Comparison of ENCODE assay signal across 28 mouse cellular contexts in genomic region chr11:68929947-68930346, GRCm38 (mm10). TPM values are rescaled to one million over a fixed set of nuclear protein-coding genes. Genes with fewer than 3 reads are reported as not detected.
DNase-seq lines count a peak whose midpoint lies in the region; ATAC-seq and TF ChIP-seq lines count a peak whose summit lies in the region.
"Had no signal": no experiment of that assay in that cellular context is flagged by ENCODE, and none has a peak within 500 bp of the region (broad histone marks: within the 10 kb centered on the region; RNA-seq: fewer than 3 reads in every experiment).

No protein-coding gene starts in this region.

- ATAC-seq in intestine, embryonic 14.5 days (replicated peaks; ENCODE audit: low FRiP score, low TSS enrichment, low read depth): no peak
- no peak for ATAC-seq in intestine, postnatal 0 days
- no peak for ATAC-seq in lung, embryonic 15.5 days (ENCODE audit: borderline replicate concordance, extremely low read depth, low FRiP score, low TSS enrichment)
- ATAC-seq in lung, postnatal 0 days: no peak
- ATAC-seq in midbrain, embryonic 11.5 days (ENCODE audit: low FRiP score): no peak
- no peak for ATAC-seq in midbrain, postnatal 0 days (ENCODE audit: low FRiP score)
- ATAC-seq: activated CD4-positive, CD25-positive, alpha-beta regulatory T cell, adult 4 months; CD4-positive, CD25-positive, alpha-beta regulatory T cell, adult 4 months; forebrain, embryonic 13.5 days; Patski had no signal

- TF ChIP-seq EP300 in lung, postnatal 0 days (IDR thresholded peaks at IDR 0.05): peak; percentile 66

- no peaks in the 10 kb centered on the region for H3K36me3 ChIP-seq in intestine, embryonic 14.5 days (ENCODE audit: control insufficient read depth, insufficient read depth, low read length)
- H3K36me3 ChIP-seq in intestine, postnatal 0 days (ENCODE audit: control insufficient read depth, insufficient read depth): no peaks in the 10 kb centered on the region
- no peaks in the 10 kb centered on the region for H3K36me3 ChIP-seq in lung, embryonic 15.5 days
- H3K36me3 ChIP-seq in lung, postnatal 0 days (ENCODE audit: insufficient read depth, low read length): no peaks in the 10 kb centered on the region
- H3K36me3 ChIP-seq in midbrain, embryonic 11.5 days (ENCODE audit: control insufficient read depth, insufficient read depth, low read length): no peaks in the 10 kb centered on the region
- no peaks in the 10 kb centered on the region for H3K36me3 ChIP-seq in midbrain, postnatal 0 days (ENCODE audit: insufficient read depth, low read length)
- H3K36me3 ChIP-seq: embryonic facial prominence, embryonic 10.5 days; embryonic facial prominence, embryonic 12.5 days; G1E had no signal

- DNase-seq in intestine, embryonic 14.5 days (ENCODE audit: low spot score): no peak
- DNase-seq in lung, postnatal 10 days: no peak
- no peak for DNase-seq in lung, postnatal 0 days (ENCODE audit: low spot score)
- DNase-seq in lung, adult 18-20 months: no peak
- DNase-seq in midbrain, embryonic 11.5 days (ENCODE audit: low spot score, missing footprints): peak; percentile 35
- no peak for DNase-seq in midbrain, postnatal 0 days (ENCODE audit: low spot score)
- DNase-seq: adrenal gland, adult 8-10 months; adrenal gland, postnatal 14 days; adrenal gland, postnatal 36 days; B cell, adult 2 months; cerebellum, adult 11-12 months; cerebellum, adult 2 months; cerebellum, adult 9-10 months; cerebellum, postnatal 10 days; cerebellum, postnatal 25 days had no signal

- TF ChIP-seq CTCF in intestine, postnatal 0 days (IDR thresholded peaks at IDR 0.05; ENCODE audit: low read depth): no peak
- TF ChIP-seq CTCF in lung, postnatal 0 days (IDR thresholded peaks at IDR 0.05): no peak
- TF ChIP-seq CTCF in midbrain, postnatal 0 days (IDR thresholded peaks at IDR 0.05): no peak

- 0 out of 2 replicates have a peak overlapping the region, but pooled peaks have one; percentile 3 for H3K4me2 ChIP-seq in intestine, embryonic 14.5 days (ENCODE audit: low read length)
- H3K4me2 ChIP-seq in intestine, postnatal 0 days (replicated peaks; ENCODE audit: low read depth): no peak overlapping the region
- peak overlapping the region; percentile 1; the same call in 1 of the 2 replicates for H3K4me2 ChIP-seq in lung, embryonic 15.5 days
- H3K4me2 ChIP-seq in lung, postnatal 0 days (replicated peaks; ENCODE audit: low read depth, low read length): no peak overlapping the region
- H3K4me2 ChIP-seq in midbrain, embryonic 11.5 days: no peak overlapping the region
- no peak overlapping the region for H3K4me2 ChIP-seq in midbrain, postnatal 0 days (ENCODE audit: low read depth, low read length, poor library complexity, severe bottlenecking)
- H3K4me2 ChIP-seq: embryonic facial prominence, embryonic 12.5 days; forebrain, embryonic 13.5 days had no signal

- no peak overlapping the region for H3K9ac ChIP-seq in intestine, embryonic 14.5 days (ENCODE audit: low read length)
- H3K9ac ChIP-seq in intestine, postnatal 0 days (ENCODE audit: low read depth, low read length): no peak overlapping the region
- H3K9ac ChIP-seq in lung, embryonic 15.5 days: no peak overlapping the region
- no peak overlapping the region for H3K9ac ChIP-seq in lung, postnatal 0 days (replicated peaks; ENCODE audit: low read depth)
- no peak overlapping the region for H3K9ac ChIP-seq in midbrain, embryonic 11.5 days (ENCODE audit: low read length)
- no peak overlapping the region for H3K9ac ChIP-seq in midbrain, postnatal 0 days (replicated peaks; ENCODE audit: low read length, poor library complexity, severe bottlenecking)
- H3K9ac ChIP-seq: embryonic facial prominence, embryonic 12.5 days; forebrain, embryonic 13.5 days had no signal

- H3K4me3 ChIP-seq in intestine, embryonic 14.5 days (ENCODE audit: low read depth, low read length): no peak overlapping the region
- H3K4me3 ChIP-seq in intestine, postnatal 0 days (ENCODE audit: low read depth, low read length): no peak overlapping the region
- no peak overlapping the region for H3K4me3 ChIP-seq in lung, embryonic 15.5 days
- H3K4me3 ChIP-seq in lung, postnatal 0 days (ENCODE audit: low read depth, low read length): no peak overlapping the region
- H3K4me3 ChIP-seq in midbrain, embryonic 11.5 days (ENCODE audit: low read depth, low read length): no peak overlapping the region
- H3K4me3 ChIP-seq in midbrain, postnatal 0 days (ENCODE audit: low read depth, low read length): no peak overlapping the region
- H3K4me3 ChIP-seq: embryonic facial prominence, embryonic 10.5 days; embryonic facial prominence, embryonic 12.5 days; forebrain, embryonic 13.5 days had no signal

- no peaks in the 10 kb centered on the region for H3K27me3 ChIP-seq in intestine, embryonic 14.5 days (replicated peaks; ENCODE audit: control insufficient read depth, insufficient read depth, low read length)
- H3K27me3 ChIP-seq in intestine, postnatal 0 days (replicated peaks; ENCODE audit: control insufficient read depth, insufficient read depth, low read length): no peaks in the 10 kb centered on the region
- no peaks in the 10 kb centered on the region for H3K27me3 ChIP-seq in lung, embryonic 15.5 days
- H3K27me3 ChIP-seq in lung, postnatal 0 days (replicated peaks; ENCODE audit: insufficient read depth, low read length): no peaks in the 10 kb centered on the region
- no peaks in the 10 kb centered on the region for H3K27me3 ChIP-seq in midbrain, embryonic 11.5 days (ENCODE audit: control insufficient read depth, insufficient read depth, low read length)
- H3K27me3 ChIP-seq in midbrain, postnatal 0 days (ENCODE audit: insufficient read depth, low read length): no peaks in the 10 kb centered on the region
- H3K27me3 ChIP-seq: embryonic facial prominence, embryonic 12.5 days had no signal

- no peak overlapping the region for H3K27ac ChIP-seq in intestine, embryonic 14.5 days (ENCODE audit: low read depth)
- H3K27ac ChIP-seq in intestine, postnatal 0 days (ENCODE audit: low read depth, low read length): no peak overlapping the region
- H3K27ac ChIP-seq in lung, embryonic 15.5 days: no peak overlapping the region
- no peak overlapping the region for H3K27ac ChIP-seq in lung, postnatal 0 days (ENCODE audit: low read length)
- no peak overlapping the region for H3K27ac ChIP-seq in midbrain, embryonic 11.5 days (ENCODE audit: low read depth, low read length)
- H3K27ac ChIP-seq in midbrain, postnatal 0 days (ENCODE audit: low read depth, low read length): no peak overlapping the region
- H3K27ac ChIP-seq: embryonic facial prominence, embryonic 10.5 days; embryonic facial prominence, embryonic 12.5 days; forebrain, embryonic 13.5 days had no signal

- no peaks in the 10 kb centered on the region for H3K9me3 ChIP-seq in intestine, embryonic 14.5 days (ENCODE audit: control insufficient read depth, low read length)
- H3K9me3 ChIP-seq in intestine, postnatal 0 days (ENCODE audit: control insufficient read depth): no peaks in the 10 kb centered on the region
- H3K9me3 ChIP-seq in lung, embryonic 15.5 days: no peaks in the 10 kb centered on the region
- no peaks in the 10 kb centered on the region for H3K9me3 ChIP-seq in lung, postnatal 0 days (ENCODE audit: low read length)
- H3K9me3 ChIP-seq in midbrain, embryonic 11.5 days (ENCODE audit: control insufficient read depth, low read length): no peaks in the 10 kb centered on the region
- no peaks in the 10 kb centered on the region for H3K9me3 ChIP-seq in midbrain, postnatal 0 days (ENCODE audit: low read length)
- H3K9me3 ChIP-seq: embryonic facial prominence, embryonic 10.5 days; embryonic facial prominence, embryonic 12.5 days; forebrain, embryonic 13.5 days; G1E had no signal

- 16% methylated on average over 6 of the region's 6 CpGs for WGBS in intestine, embryonic 14.5 days
- 28% methylated on average over 6 of the region's 6 CpGs for WGBS in intestine, postnatal 0 days
- 10% methylated on average over 6 of the region's 6 CpGs for WGBS in lung, embryonic 15.5 days
- 13% methylated on average over 6 of the region's 6 CpGs for WGBS in lung, postnatal 0 days
- WGBS in midbrain, embryonic 11.5 days: 85% methylated on average over 6 of the region's 6 CpGs
- WGBS in midbrain, postnatal 0 days: 87% methylated on average over 6 of the region's 6 CpGs

- H3K4me1 ChIP-seq in intestine, embryonic 14.5 days (replicated peaks; ENCODE audit: control insufficient read depth, insufficient read depth, low read length): no peaks in the 10 kb centered on the region; the same call in 1 of the 2 replicates
- H3K4me1 ChIP-seq in intestine, postnatal 0 days (replicated peaks; ENCODE audit: control insufficient read depth, insufficient read depth, low read length): no peaks in the 10 kb centered on the region
- no peaks in the 10 kb centered on the region for H3K4me1 ChIP-seq in lung, embryonic 15.5 days
- H3K4me1 ChIP-seq in lung, postnatal 0 days (ENCODE audit: insufficient read depth, low read depth, low read length): no peaks in the 10 kb centered on the region
- H3K4me1 ChIP-seq in midbrain, embryonic 11.5 days (ENCODE audit: control insufficient read depth, insufficient read depth, low read length): no peaks in the 10 kb centered on the region
- no peaks in the 10 kb centered on the region for H3K4me1 ChIP-seq in midbrain, postnatal 0 days (ENCODE audit: insufficient read depth, low read length)
- H3K4me1 ChIP-seq: embryonic facial prominence, embryonic 10.5 days; embryonic facial prominence, embryonic 12.5 days; forebrain, embryonic 13.5 days had no signal

RNA-seq across cellular contexts. Expression of gene Odf4, which starts 3.1 kb away (rescaled TPM):
- 0.22 TPM in 1 of 2 replicates, not detected in the other for polyA plus RNA-seq in intestine, embryonic 14.5 days (2014; fragmentation: Nextera tagmentation; extraction: Ambion mirVana)
- not detected in 2 replicates for polyA plus RNA-seq in intestine, postnatal 0 days (2015; fragmentation: Nextera tagmentation; extraction: Ambion mirVana)
- polyA plus RNA-seq in lung, embryonic 15.5 days (2015; fragmentation: Nextera tagmentation; extraction: Ambion mirVana): not detected in 2 replicates
- polyA plus RNA-seq in lung, postnatal 0 days (2015; fragmentation: Nextera tagmentation; extraction: Ambion mirVana): not detected in 2 replicates
- not detected in 2 replicates for polyA plus RNA-seq in midbrain, embryonic 11.5 days (2014; fragmentation: Nextera tagmentation; extraction: Ambion mirVana)
- total RNA-seq in midbrain, postnatal 0 days (2014; rRNA removed): 1.5 and 4.3 TPM in 2 replicates
- polyA plus RNA-seq in midbrain, postnatal 0 days (2015; fragmentation: Nextera tagmentation; extraction: Ambion mirVana): 0.52 and 2.2 TPM in 2 replicates
- total RNA-seq: CH12.LX, G1E had no signal
- polyA plus RNA-seq: activated CD4-positive, CD25-positive, alpha-beta regulatory T cell, adult 4 months; CD4-positive, CD25-positive, alpha-beta regulatory T cell, adult 4 months; embryonic facial prominence, embryonic 10.5 days; embryonic facial prominence, embryonic 12.5 days; embryonic facial prominence, embryonic 14.5 days; forebrain, embryonic 11.5 days; G1E; Patski had no signal

RNA-seq across cellular contexts. Expression of gene Arhgef15, which starts 27.3 kb away (rescaled TPM):
- polyA plus RNA-seq in intestine, embryonic 14.5 days (2014; fragmentation: Nextera tagmentation; extraction: Ambion mirVana): 9.6 and 9.9 TPM in 2 replicates
- 2.6 and 3.4 TPM in 2 replicates for polyA plus RNA-seq in intestine, postnatal 0 days (2015; fragmentation: Nextera tagmentation; extraction: Ambion mirVana)
- 21.2 and 24.4 TPM in 2 replicates for polyA plus RNA-seq in lung, embryonic 15.5 days (2015; fragmentation: Nextera tagmentation; extraction: Ambion mirVana)
- 24.2 and 30.7 TPM in 2 replicates for polyA plus RNA-seq in lung, postnatal 0 days (2015; fragmentation: Nextera tagmentation; extraction: Ambion mirVana)
- polyA plus RNA-seq in midbrain, embryonic 11.5 days (2014; fragmentation: Nextera tagmentation; extraction: Ambion mirVana): 3.7 and 4.2 TPM in 2 replicates
- 23.3 and 50.8 TPM in 2 replicates for total RNA-seq in midbrain, postnatal 0 days (2014; rRNA removed)
- 27.6 and 34.3 TPM in 2 replicates for polyA plus RNA-seq in midbrain, postnatal 0 days (2015; fragmentation: Nextera tagmentation; extraction: Ambion mirVana)
- polyA plus RNA-seq: G1E had no signal

RNA-seq across cellular contexts. Expression of gene Rpl26, which starts 28.6 kb away (rescaled TPM):
- polyA plus RNA-seq in intestine, embryonic 14.5 days (2014; fragmentation: Nextera tagmentation; extraction: Ambion mirVana): 1,271 and 1,334 TPM in 2 replicates
- 623 and 626 TPM in 2 replicates for polyA plus RNA-seq in intestine, postnatal 0 days (2015; fragmentation: Nextera tagmentation; extraction: Ambion mirVana)
- 880 and 922 TPM in 2 replicates for polyA plus RNA-seq in lung, embryonic 15.5 days (2015; fragmentation: Nextera tagmentation; extraction: Ambion mirVana)
- 741 and 807 TPM in 2 replicates for polyA plus RNA-seq in lung, postnatal 0 days (2015; fragmentation: Nextera tagmentation; extraction: Ambion mirVana)
- 841 and 881 TPM in 2 replicates for polyA plus RNA-seq in midbrain, embryonic 11.5 days (2014; fragmentation: Nextera tagmentation; extraction: Ambion mirVana)
- 1,124 and 1,179 TPM in 2 replicates for total RNA-seq in midbrain, postnatal 0 days (2014; rRNA removed)
- polyA plus RNA-seq in midbrain, postnatal 0 days (2015; fragmentation: Nextera tagmentation; extraction: Ambion mirVana): 561 and 573 TPM in 2 replicates

RNA-seq across cellular contexts. Expression of gene Slc25a35, which starts 38.0 kb away (rescaled TPM):
- 3.0 and 3.2 TPM in 2 replicates for polyA plus RNA-seq in intestine, embryonic 14.5 days (2014; fragmentation: Nextera tagmentation; extraction: Ambion mirVana)
- 1.9 and 2.3 TPM in 2 replicates for polyA plus RNA-seq in intestine, postnatal 0 days (2015; fragmentation: Nextera tagmentation; extraction: Ambion mirVana)
- polyA plus RNA-seq in lung, embryonic 15.5 days (2015; fragmentation: Nextera tagmentation; extraction: Ambion mirVana): 2.8 and 3.1 TPM in 2 replicates
- polyA plus RNA-seq in lung, postnatal 0 days (2015; fragmentation: Nextera tagmentation; extraction: Ambion mirVana): 4.3 and 5.5 TPM in 2 replicates
- polyA plus RNA-seq in midbrain, embryonic 11.5 days (2014; fragmentation: Nextera tagmentation; extraction: Ambion mirVana): 1.1 and 1.2 TPM in 2 replicates
- 0.93 and 1.4 TPM in 2 replicates for total RNA-seq in midbrain, postnatal 0 days (2014; rRNA removed)
- 1.5 and 2.0 TPM in 2 replicates for polyA plus RNA-seq in midbrain, postnatal 0 days (2015; fragmentation: Nextera tagmentation; extraction: Ambion mirVana)

RNA-seq across cellular contexts. Expression of gene Rnf222, which starts 41.6 kb away (rescaled TPM):
- 0.07 and 0.11 TPM in 2 replicates for polyA plus RNA-seq in intestine, embryonic 14.5 days (2014; fragmentation: Nextera tagmentation; extraction: Ambion mirVana)
- polyA plus RNA-seq in intestine, postnatal 0 days (2015; fragmentation: Nextera tagmentation; extraction: Ambion mirVana): 0.04 and 0.13 TPM in 2 replicates
- polyA plus RNA-seq in lung, embryonic 15.5 days (2015; fragmentation: Nextera tagmentation; extraction: Ambion mirVana): 0.16 TPM in 2 replicates
- polyA plus RNA-seq in lung, postnatal 0 days (2015; fragmentation: Nextera tagmentation; extraction: Ambion mirVana): 0.16 and 0.19 TPM in 2 replicates
- 0.04 and 0.07 TPM in 2 replicates for polyA plus RNA-seq in midbrain, embryonic 11.5 days (2014; fragmentation: Nextera tagmentation; extraction: Ambion mirVana)
- total RNA-seq in midbrain, postnatal 0 days (2014; rRNA removed): 0.11 TPM in 1 of 2 replicates, not detected in the other
- polyA plus RNA-seq in midbrain, postnatal 0 days (2015; fragmentation: Nextera tagmentation; extraction: Ambion mirVana): not detected in 2 replicates
- total RNA-seq: adrenal gland, adult 18-20 months; CH12.LX had no signal
- polyA plus RNA-seq: activated CD4-positive, CD25-positive, alpha-beta regulatory T cell, adult 4 months; CD4-positive, CD25-positive, alpha-beta regulatory T cell, adult 4 months; embryonic facial prominence, embryonic 10.5 days; forebrain, embryonic 11.5 days; G1E; Patski had no signal

Comparison
In these comparisons a context has a peak if more than half of its experiments do, and no peak if none do; other contexts are left out.
1. H3K4me2 ChIP-seq: peak in intestine, embryonic 14.5 days (single experiment) and lung, embryonic 15.5 days (single experiment); none in intestine, postnatal 0 days (single experiment), lung, postnatal 0 days (single experiment), midbrain, embryonic 11.5 days (single experiment) and midbrain, postnatal 0 days (single experiment).